Mouse (Mus musculus) heart, adult 9 months (tissue): ENCODE results near the gene Rwdd1.
"Not testable (repeated sequence)": the region's sequence is repeated elsewhere in the genome, so short reads cannot be mapped to it uniquely, and the experiment has no call there.

Source experiments
- DNase-seq, 2 experiments: peaks; one replicate each; pipeline ENCODE4 v3.0.0; 2022; ENCODE audit warnings: low spot score in 2 of 2

The Rwdd1 gene

GRCm38 (mm10) chr10:34019302-34020075, at the start of gene Rwdd1:
Gene Rwdd1 (minus strand): TSS chr10:34019624.
- DNase-seq = peak; percentile 98 to 99

GRCm38 (mm10) chr10:34066591-34066990, 47.2 kb upstream of the Rwdd1 start:
- DNase-seq = no peak

DNA sequence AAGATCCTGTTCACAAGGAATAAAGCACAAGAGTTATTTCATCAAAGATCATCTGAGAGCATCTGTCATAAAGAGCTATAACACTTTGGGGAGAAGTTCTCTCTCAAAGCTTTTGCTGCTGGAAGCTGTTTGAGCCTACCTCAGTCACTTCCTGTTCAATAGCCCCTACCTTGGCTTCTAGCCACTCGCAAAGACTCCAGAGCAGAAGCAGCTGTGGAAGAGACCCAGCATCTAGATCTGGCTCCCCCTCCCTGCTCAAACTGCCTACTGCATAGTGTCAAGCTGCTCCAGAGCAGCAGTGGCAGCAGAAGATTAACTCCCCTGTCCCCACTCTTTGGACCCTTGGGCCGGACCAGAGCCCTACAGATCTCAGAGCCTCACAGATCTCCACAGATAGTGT, 34.6 kb upstream of the Rwdd1 start:
- no peak for DNase-seq

DNA sequence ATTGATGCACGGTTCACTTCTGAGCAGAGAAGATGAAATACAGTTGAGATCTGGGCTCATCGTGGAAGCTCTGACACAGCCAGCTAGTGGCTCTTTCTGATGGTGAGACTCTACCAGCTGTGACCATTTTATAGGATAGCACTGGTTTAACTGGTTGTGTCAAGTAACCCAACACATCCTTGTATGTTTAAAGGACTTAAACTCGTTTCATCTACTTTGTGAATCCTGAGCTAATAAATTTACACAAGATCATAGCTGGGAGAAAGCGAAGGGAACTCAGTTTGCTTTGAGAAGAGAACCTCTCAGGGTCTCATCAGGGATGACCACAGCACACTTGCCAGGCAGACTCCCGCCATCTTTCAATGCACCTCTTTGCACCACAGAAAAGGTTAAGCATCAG, 24.8 kb upstream of the Rwdd1 start, which contains the start of gene Calhm4:
Calhm4 (minus strand) TSS at position 101 of the 400 bp plus-strand sequence.
- no peak for DNase-seq

DNA sequence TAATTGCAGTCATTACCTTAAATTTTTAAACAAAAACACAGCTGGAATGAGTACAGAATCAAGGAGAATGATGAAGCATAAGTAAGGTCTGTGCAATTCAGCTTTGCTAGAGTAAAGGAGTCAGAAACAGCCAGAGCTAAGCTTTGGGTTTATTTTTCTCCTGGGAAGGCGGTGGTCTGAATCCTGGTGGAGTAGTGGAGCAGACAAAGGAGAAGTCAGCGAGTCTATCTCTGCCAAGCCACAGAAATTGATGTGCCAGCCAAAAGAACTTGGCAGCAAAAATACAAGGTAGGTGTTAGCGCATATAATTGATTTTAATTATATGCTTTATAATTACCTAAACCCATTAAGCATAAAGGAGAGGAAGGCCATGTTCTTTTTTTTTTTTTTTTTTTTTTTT, 18.0 kb upstream of the Rwdd1 start, which contains the start of gene Trappc3l:
Trappc3l (plus strand) TSS at position 197 of the 400 bp plus-strand sequence.
- DNase-seq = no peak

DNA sequence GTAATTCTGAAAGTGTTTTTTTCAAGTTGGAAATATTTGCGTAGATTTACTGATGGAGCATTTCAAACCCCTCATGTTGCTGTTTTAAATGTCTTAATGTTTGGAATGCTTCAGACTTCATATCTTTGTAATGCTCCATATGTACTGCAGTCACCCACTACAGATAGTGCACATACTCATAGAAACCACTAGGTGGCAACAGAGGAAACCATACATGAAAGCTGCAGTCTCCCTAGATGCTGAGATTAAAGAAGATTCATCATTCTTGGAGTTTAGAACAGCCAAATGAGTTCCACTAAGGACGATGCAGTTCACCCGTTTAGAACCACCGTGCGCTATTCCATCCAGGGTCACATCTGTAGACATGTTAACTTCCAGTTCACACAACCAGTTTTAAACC, 17.2 kb upstream of the Rwdd1 start:
- DNase-seq = no peak

DNA sequence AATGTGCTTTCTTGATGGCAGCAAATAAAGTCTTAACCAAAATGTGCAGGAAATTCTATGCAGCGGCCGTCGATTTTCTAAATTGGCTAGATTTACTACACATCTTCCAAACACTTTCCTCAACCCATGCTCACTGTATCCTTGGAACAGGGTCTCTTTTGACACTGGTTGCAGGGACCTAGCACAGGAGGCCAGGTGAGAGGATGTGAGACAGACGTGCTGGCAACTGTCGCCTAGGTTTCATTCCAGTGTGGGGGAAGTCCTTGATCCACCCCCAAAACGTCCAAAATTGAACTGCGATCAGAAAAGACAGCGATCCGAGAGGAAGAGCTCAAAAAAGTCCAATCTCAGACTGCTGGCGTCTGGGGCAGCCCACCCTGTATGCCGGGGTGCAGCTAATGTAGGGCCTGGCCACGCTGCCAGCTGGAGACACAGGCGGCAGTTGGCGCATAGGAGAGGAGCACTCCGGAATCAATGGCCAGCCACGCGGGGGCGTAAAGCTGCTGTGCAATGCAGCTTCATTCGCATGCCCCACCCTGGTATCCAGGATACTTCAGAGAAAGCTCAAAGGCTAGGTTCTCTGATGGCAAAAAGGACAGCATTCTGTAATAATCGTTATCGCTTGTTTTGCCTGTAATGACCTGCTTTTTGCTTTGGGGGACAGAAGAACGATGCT, 14.3 kb upstream of the Rwdd1 start:
- DNase-seq = peak; percentile 40 to 61

GRCm38 (mm10) chr10:34030322-34030721, 10.9 kb upstream of the Rwdd1 start:
- no peak for DNase-seq

GRCm38 (mm10) chr10:34018746-34019301, 600 bp downstream of the Rwdd1 start:
- DNase-seq = no peak

DNA sequence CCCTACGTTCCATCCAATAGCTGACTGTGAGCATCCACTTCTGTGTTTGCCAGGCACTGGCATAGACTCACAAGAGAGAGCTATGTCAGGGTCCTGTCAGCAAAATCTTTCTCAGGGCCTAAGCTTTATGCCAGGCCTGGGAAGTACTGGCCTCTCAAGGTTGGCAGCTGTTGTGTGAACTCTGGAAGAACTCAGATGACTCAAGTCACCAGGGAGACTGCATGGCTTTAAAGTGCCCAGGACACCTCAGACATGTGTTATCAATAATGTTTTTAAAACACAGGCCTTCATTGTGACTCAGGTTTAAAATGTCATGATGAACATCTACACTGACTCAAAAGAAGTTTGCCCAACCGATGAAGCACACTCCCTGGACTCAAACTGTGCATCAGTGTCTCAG, 6.2 kb downstream of the Rwdd1 start:
- DNase-seq = no peak

DNA sequence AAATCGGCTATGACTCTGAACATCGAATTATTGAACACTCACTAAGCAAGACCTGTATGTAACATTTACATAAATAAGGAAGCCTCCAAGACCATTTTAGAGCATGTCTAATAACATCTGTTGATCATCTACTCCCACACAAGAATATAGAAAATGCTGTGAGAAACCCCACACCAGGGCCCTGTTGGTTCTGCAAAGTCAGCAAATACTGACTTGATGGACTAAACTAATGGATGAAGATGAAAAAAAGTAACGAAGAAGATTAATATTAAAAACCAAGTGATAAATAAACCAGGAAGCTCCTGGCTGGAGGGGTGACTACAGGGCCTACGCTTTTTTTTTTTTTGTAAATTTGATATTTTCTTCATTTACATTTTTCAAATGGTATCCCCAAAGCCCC, 6.8 kb downstream of the Rwdd1 start:
- DNase-seq = no peak

DNA sequence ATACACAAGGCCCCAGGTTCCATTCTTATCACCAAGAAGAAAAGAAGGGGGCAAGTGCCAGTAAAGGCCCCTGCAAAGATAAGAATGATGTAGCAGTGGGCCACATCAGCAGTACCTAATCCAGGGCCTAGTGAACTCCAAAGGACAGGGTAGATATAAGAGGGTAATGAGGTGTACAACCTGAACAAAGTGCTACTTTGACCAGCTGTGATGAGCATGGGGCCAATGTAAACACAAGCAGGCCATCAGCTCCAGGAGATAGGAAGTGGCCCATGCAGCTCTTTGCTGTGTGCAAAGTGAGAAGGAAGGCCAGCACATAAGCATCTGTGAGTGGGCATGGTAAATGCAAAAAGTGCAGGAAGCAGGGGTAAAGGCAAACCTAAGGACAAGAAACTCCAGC, 21.0 kb downstream of the Rwdd1 start:
- no peak for DNase-seq

GRCm38 (mm10) chr10:33996686-33997085, 22.7 kb downstream of the Rwdd1 start:
- not testable (repeated sequence) for DNase-seq

DNA sequence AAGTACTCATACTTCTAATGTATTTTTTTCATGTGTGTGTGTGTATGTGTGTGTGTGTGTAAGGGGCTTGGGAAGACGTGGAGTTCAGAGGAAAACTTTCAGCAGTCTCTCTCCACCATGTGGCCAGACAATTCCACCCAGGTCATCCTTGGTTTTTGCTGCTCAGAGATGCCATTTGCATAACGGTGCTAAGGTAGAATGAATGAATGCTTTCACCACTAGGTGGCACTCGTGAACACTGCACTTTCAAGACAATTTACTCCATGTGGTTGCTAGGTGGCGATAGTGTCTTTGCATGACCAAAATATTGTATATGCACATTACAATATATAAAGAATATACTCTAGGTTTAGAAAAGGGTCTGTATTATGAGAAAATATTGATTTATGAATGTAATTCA, 32.7 kb downstream of the Rwdd1 start:
- DNase-seq = peak; percentile 3 to 46

- no peak for DNase-seq
Observed at GRCm38 (mm10) chr10:33974781-33975494, 44.5 kb downstream of the Rwdd1 start.

- no peak for DNase-seq
Observed at GRCm38 (mm10) chr10:33952509-33952908, 66.9 kb downstream of the Rwdd1 start.

- peak; percentile 89 to 90 for DNase-seq
Observed at GRCm38 (mm10) chr10:33950803-33951583, 68.4 kb downstream of the Rwdd1 start, which contains the start of gene Zup1. Gene Zup1 (minus strand): TSS chr10:33951269.
